Mouse (Mus musculus): ENCODE data around the gene Fdps. TPM values are rescaled to one million over a fixed set of nuclear protein-coding genes. Genes with fewer than 3 reads are reported as not detected.

Fdps gene
- polyA plus RNA-seq, 1 experiment: 202 TPM

DNA sequence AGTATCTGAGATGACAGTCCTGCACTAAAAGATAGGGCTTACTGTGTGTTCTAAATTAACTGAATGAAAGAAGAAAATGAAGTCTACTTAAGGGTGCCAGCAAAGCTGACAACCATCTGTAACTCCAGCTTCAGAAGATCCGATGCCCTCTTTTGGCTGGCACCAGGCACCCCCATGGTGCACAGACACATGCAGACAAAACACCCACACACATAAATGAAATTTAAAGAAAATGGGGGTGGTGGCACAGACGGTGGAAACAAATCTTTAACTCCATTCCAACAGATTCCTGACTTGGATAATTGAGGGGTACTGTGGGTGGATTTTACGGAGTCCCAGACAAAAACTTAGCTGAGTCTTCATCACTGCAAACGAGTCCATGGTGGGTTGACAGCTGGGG is 30.1 kb upstream of the Fdps start:
- TF ChIP-seq CTCF (IDR thresholded peaks at IDR 0.05; ENCODE audit: borderline replicate concordance, extremely low read depth, insufficient read depth, insufficient read length) (no peak), POLR2A (IDR thresholded peaks at IDR 0.05; ENCODE audit: borderline replicate concordance, extremely low read depth, insufficient read depth, insufficient read length, poor library complexity, severe bottlenecking) (no peak)

DNA sequence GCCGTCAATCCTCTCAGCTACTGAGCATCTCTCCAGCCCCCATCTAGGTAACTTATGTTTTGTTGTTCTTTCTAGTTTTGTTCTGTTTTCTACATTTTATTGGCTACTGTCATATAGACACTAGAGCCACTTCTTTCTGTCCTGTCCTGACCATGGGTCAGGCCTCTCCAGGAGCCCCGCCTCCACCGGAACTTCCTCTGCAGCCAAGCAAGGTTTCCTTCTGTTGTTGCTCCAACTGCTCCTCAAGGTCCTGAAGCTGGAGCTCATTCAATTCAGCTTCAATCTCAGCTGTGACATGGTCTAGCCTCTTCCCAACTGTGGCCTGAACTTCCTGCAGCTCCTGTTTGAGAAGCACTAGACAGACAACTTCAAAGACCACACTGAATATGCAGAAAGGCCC is 28.1 kb upstream of the Fdps start:
- DNase-seq (ENCODE audit: low read depth): no peak
- TF ChIP-seq CTCF (IDR thresholded peaks at IDR 0.05; ENCODE audit: borderline replicate concordance, extremely low read depth, insufficient read depth, insufficient read length) (no peak), POLR2A (IDR thresholded peaks at IDR 0.05; ENCODE audit: borderline replicate concordance, extremely low read depth, insufficient read depth, insufficient read length, poor library complexity, severe bottlenecking) (no peak)

More for the DNA sequence above, 30.1 kb upstream of the Fdps start:
- DNase-seq (ENCODE audit: low read depth): peak; percentile 17

DNA sequence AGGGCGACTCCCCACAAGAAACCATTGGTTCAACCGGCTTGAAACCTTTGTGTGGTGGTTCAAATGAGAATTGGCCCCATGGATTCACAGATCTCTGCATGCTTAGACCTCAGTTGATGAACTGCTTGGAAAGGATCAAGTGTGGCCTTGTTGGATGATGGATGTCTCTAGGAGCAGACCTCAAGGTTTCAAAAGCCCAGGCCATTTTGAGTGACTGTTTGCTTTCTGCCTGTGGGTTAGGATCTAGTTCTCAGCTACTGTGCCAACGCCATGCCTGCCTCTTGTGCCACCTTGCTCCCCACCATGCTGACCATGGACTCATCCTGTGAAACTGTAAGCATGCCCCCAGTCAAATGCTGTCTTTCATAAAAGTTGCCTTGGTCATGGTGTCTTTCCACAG is 24.2 kb upstream of the Fdps start:
- no peak for DNase-seq (ENCODE audit: low read depth)
- no peak for TF ChIP-seq CTCF (IDR thresholded peaks at IDR 0.05; ENCODE audit: borderline replicate concordance, extremely low read depth, insufficient read depth, insufficient read length)
- TF ChIP-seq POLR2A (IDR thresholded peaks at IDR 0.05; ENCODE audit: borderline replicate concordance, extremely low read depth, insufficient read depth, insufficient read length, poor library complexity, severe bottlenecking): no peak

DNA sequence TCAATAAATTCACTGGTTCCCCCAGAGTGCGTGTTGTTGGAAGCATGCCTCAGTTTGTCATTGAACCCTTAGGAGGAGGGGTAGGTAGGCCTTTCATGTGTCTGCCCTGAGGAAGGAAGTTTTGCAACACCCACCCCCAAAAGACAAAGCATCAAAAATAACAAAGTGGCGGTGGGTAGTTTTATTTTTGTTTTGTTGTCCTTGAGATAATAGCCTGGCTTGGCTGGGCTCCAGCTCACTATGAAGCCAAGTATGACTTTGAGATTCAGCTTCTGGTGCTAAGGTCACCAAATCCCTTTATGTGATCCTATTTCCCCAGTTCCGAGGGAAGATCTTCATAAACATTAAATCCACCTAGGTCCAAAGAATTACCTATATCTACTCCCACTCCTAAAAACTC is 22.5 kb upstream of the Fdps start:
- DNase-seq (ENCODE audit: low read depth): no peak
- no peak for TF ChIP-seq CTCF (IDR thresholded peaks at IDR 0.05; ENCODE audit: borderline replicate concordance, extremely low read depth, insufficient read depth, insufficient read length)
- no peak for TF ChIP-seq POLR2A (IDR thresholded peaks at IDR 0.05; ENCODE audit: borderline replicate concordance, extremely low read depth, insufficient read depth, insufficient read length, poor library complexity, severe bottlenecking)

DNA sequence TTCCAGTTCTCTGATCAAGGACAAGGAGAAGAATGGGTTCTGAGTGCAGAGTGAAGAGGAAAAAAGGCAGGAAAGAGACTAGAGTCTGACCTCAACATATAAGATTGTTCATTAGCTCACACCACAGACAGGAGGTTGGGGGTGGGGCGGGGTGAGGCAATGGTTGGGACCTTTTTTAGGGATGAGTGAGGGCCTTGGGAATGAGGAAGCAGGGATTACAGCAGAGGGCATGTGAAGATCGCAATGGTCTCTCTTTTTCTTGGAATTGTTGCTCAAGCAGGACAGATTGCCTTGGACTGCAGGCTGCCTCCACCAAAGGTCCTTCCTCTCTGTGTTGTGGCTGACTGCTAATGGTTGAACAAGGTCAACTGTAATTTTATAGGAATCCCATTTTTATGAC is 21.6 kb upstream of the Fdps start:
- DNase-seq (ENCODE audit: low read depth): no peak
- no peak for TF ChIP-seq CTCF (IDR thresholded peaks at IDR 0.05; ENCODE audit: borderline replicate concordance, extremely low read depth, insufficient read depth, insufficient read length)
- no peak for TF ChIP-seq POLR2A (IDR thresholded peaks at IDR 0.05; ENCODE audit: borderline replicate concordance, extremely low read depth, insufficient read depth, insufficient read length, poor library complexity, severe bottlenecking)

DNA sequence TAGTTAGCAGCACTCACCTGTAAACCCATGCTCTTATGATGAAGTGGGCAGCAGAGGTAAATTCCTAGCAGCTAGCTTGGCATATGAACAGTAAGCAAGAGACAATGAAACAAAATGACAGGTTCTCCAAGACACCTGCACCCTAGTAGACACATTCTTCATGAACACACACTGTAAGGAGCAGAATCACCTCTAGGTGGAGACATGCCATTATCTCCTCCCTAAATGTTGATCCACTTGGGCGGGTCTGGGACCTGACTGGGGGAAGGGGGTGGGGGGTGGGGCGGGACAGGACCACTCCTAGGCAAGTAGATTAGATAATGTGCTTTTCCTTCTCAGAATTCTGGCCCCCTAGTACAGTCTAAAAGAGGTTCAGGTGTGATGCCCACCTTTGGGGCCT is 13.8 kb upstream of the Fdps start:
- peak; percentile 22; the same call in 1 of the 2 replicates for TF ChIP-seq CTCF (IDR thresholded peaks at IDR 0.05; ENCODE audit: borderline replicate concordance, extremely low read depth, insufficient read depth, insufficient read length)
- no peak for TF ChIP-seq POLR2A (IDR thresholded peaks at IDR 0.05; ENCODE audit: borderline replicate concordance, extremely low read depth, insufficient read depth, insufficient read length, poor library complexity, severe bottlenecking)
- DNase-seq (ENCODE audit: low read depth): peak; percentile 50

DNA sequence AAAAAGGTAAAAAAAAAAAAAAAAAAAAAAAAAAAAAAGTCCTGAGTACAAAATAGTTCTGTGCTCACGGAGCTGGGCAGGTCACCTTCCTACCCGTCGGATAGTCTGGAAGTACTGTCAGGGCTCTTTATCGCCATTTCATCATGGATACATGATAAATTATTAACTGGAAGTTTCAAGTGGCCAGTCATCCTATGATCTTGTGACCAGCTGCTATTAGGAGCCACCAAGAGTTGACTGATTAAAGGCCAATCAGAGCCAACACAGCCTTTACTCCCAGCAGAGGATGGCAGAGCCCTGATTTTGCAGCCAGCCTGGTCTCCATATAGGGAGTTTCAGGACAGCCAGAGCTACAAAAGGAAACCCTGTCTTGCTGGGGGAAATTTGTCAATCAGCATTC is 11.3 kb upstream of the Fdps start:
- no peak for TF ChIP-seq POLR2A (IDR thresholded peaks at IDR 0.05; ENCODE audit: borderline replicate concordance, extremely low read depth, insufficient read depth, insufficient read length, poor library complexity, severe bottlenecking)
- TF ChIP-seq CTCF (IDR thresholded peaks at IDR 0.05; ENCODE audit: borderline replicate concordance, extremely low read depth, insufficient read depth, insufficient read length): no peak
- no peak for DNase-seq (ENCODE audit: low read depth)

DNA sequence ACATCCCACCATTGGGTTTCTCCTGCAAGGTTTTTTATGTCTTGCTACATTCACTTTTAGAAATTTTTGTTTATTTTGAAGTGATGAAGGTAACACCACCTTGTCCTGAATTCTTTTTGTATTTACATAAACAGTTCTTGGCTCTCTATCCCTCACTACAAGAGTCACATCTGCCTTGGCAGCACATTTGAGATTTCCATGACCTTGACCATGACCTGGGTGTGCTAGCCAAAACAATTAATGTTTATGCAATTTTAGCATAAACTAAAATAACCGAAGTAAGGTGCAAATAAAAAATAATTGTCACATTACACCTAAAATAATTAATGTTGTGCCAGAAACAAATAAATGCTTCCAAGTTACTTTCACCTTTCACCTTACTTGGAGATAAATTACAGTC is 6.4 kb upstream of the Fdps start:
- TF ChIP-seq POLR2A (IDR thresholded peaks at IDR 0.05; ENCODE audit: borderline replicate concordance, extremely low read depth, insufficient read depth, insufficient read length, poor library complexity, severe bottlenecking) (no peak), CTCF (IDR thresholded peaks at IDR 0.05; ENCODE audit: borderline replicate concordance, extremely low read depth, insufficient read depth, insufficient read length) (no peak)
- DNase-seq (ENCODE audit: low read depth): no peak

DNA sequence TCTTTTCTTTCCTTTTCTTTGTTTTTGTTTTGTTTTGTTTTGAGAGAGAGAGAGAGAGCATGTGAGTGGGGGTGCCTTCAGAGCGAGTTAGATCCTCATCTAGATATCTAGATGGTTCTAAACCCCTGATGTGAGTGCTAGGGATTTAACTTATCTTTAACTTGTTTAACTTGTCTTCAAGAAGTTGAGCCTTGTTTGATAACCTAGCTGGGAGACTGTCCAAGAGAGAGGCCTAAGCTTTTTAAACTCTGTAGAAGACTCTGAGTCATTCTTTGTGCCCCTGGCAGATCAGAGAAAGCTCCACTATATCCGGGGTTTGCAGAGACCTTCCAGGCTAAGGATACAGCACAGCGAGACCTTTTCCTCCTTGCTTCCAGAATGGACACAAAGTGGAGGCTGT is 5.8 kb upstream of the Fdps start:
- no peak for DNase-seq (ENCODE audit: low read depth)
- TF ChIP-seq POLR2A (IDR thresholded peaks at IDR 0.05; ENCODE audit: borderline replicate concordance, extremely low read depth, insufficient read depth, insufficient read length, poor library complexity, severe bottlenecking): no peak
- no peak for TF ChIP-seq CTCF (IDR thresholded peaks at IDR 0.05; ENCODE audit: borderline replicate concordance, extremely low read depth, insufficient read depth, insufficient read length)

DNA sequence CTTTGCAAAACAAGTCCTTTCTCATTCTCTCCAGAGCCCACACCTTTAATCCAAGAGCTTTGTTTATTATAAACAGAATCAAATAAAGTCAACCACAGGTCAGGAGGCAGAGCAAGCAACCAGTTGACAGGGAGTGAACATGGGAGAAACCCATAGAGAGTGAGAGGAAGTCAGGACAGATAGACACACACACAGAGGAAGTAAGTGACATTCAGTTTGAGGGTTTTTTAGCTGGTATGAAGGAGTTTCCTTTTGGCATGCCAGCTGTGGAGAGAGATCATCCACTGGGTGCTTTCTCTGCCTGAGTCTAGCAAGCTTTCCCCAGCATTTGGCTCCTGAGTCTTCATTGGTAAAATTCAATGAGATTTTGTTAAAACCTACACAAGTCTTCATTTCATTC is 5.1 kb upstream of the Fdps start:
- no peak for DNase-seq (ENCODE audit: low read depth)
- no peak for TF ChIP-seq CTCF (IDR thresholded peaks at IDR 0.05; ENCODE audit: borderline replicate concordance, extremely low read depth, insufficient read depth, insufficient read length)
- no peak for TF ChIP-seq POLR2A (IDR thresholded peaks at IDR 0.05; ENCODE audit: borderline replicate concordance, extremely low read depth, insufficient read depth, insufficient read length, poor library complexity, severe bottlenecking)

DNA sequence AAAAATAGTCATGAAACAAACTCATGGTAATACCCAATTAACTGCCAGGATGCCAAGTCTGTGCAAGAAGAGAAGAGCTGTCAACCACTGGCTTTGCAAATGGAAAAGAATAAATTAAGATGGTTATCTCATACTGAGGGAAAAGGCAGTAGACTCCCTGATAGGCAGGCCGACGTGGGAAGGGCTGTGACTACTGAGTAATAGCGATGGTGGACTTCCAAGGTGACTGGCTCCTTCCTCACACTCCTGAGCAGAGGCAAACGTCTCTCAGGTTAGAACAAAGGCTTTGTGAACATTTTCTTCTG is 1.5 kb upstream of the Fdps start:
- no peak for TF ChIP-seq CTCF (IDR thresholded peaks at IDR 0.05; ENCODE audit: borderline replicate concordance, extremely low read depth, insufficient read depth, insufficient read length)
- TF ChIP-seq POLR2A (IDR thresholded peaks at IDR 0.05; ENCODE audit: borderline replicate concordance, extremely low read depth, insufficient read depth, insufficient read length, poor library complexity, severe bottlenecking): no peak
- DNase-seq (ENCODE audit: low read depth): no peak

DNA sequence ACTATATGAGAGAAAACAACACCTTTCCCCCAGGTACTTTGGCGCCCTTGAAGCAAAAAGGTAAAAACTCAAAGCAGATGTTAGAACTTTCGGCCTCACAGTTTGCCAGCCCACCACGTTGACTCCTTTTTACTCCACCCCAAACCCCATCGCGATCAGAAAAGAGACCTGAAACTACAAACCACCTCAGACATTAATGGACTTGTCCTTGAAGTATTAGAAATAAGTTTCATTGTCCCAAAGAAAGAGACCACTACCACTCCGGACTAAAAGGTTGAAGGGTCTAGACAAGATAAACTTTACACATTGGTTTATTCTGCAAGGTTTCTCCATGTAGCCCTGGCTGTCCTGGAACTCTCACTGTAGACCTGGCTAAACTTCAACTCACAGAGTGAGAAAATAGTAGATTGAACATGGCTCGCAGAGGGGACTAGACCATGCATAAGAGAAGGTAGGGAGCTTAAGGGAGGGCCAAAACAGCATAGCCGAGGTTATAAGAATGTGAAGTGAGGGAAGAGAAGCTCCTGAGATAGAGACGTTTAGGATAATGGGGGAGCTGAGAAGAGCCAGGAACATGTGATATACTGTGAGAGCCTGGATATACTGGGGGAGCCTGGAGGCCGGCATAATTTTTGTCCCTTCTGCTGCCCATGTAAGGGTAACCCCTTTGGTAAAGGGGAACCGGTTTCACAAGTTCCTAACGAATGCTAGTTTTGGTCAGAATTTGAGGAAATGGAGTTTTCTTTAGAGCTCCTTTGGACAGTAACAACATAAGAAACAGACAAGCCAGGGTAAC is 934 bp upstream of the Fdps start:
- TF ChIP-seq POLR2A (IDR thresholded peaks at IDR 0.05; ENCODE audit: borderline replicate concordance, extremely low read depth, insufficient read depth, insufficient read length, poor library complexity, severe bottlenecking): no peak
- no peak for TF ChIP-seq CTCF (IDR thresholded peaks at IDR 0.05; ENCODE audit: borderline replicate concordance, extremely low read depth, insufficient read depth, insufficient read length)

More for the DNA sequence above, 934 bp upstream of the Fdps start:
- DNase-seq (ENCODE audit: low read depth): no peak
